In genomic region chr6:120039668-120040556, GRCm38 (mm10) we compare ENCODE assay signal across 8 mouse cellular contexts. TPM values are rescaled to one million over a fixed set of nuclear protein-coding genes. Genes with fewer than 3 reads are reported as not detected.
DNase-seq lines count a peak whose midpoint lies in the region; ATAC-seq and TF ChIP-seq lines count a peak whose summit lies in the region.

No protein-coding gene starts in this region.

- 1% methylated on average over 24 of the region's 24 CpGs for WGBS in heart, embryonic 14.5 days
- 1% methylated on average over 24 of the region's 24 CpGs for WGBS in liver, embryonic 11.5 days

- H3K4me2 ChIP-seq in heart, embryonic 14.5 days (ENCODE audit: low read length) = peak overlapping the region; percentile 87
- peak overlapping the region; percentile 99 for H3K4me2 ChIP-seq in liver, embryonic 11.5 days
- peak overlapping the region; percentile 99 for H3K4me2 ChIP-seq in myocyte (ENCODE audit: low read depth)

- peak overlapping the region; percentile 75 for H3K9ac ChIP-seq in heart, embryonic 14.5 days (ENCODE audit: low read length)
- peak overlapping the region; percentile 67 for H3K9ac ChIP-seq in liver, embryonic 11.5 days (ENCODE audit: low read depth, low read length)

- TF ChIP-seq POLR2A in brain, embryonic 14.5 days (IDR thresholded peaks at IDR 0.05; ENCODE audit: borderline replicate concordance, extremely low read depth, insufficient read depth, insufficient read length, poor library complexity, severe bottlenecking) = no peak
- peak; percentile 75 for TF ChIP-seq POLR2A in myocyte (IDR thresholded peaks at IDR 0.05; ENCODE audit: insufficient read length, low read depth)

- no peaks in the 10 kb centered on the region for H3K36me3 ChIP-seq in heart, embryonic 14.5 days (ENCODE audit: control insufficient read depth, insufficient read depth, low read length)
- no peaks in the 10 kb centered on the region for H3K36me3 ChIP-seq in liver, embryonic 11.5 days (ENCODE audit: control insufficient read depth, insufficient read depth, low read length)
- no peaks in the 10 kb centered on the region for H3K36me3 ChIP-seq in myocyte (ENCODE audit: control insufficient read depth, insufficient read depth)

- H3ac ChIP-seq in myocyte (ENCODE audit: control insufficient read depth, insufficient read length) = no peak overlapping the region

- peak; percentile 63 for TF ChIP-seq CTCF in brain, embryonic 14.5 days (IDR thresholded peaks at IDR 0.05; ENCODE audit: borderline replicate concordance, extremely low read depth, insufficient read depth, insufficient read length)

- H3K4me3 ChIP-seq in heart, embryonic 14.5 days (ENCODE audit: control insufficient read depth in 1 of 2, insufficient read depth in 1 of 2, low read depth in 1 of 2, low read length in 2 of 2) = peak overlapping the region; percentile 41 to 78
- peak overlapping the region; percentile 94 for H3K4me3 ChIP-seq in liver, embryonic 11.5 days (ENCODE audit: low read depth, low read length)
- peak overlapping the region; percentile 97 for H3K4me3 ChIP-seq in myocyte

- no peaks in the 10 kb centered on the region for H3K9me3 ChIP-seq in heart, embryonic 14.5 days (ENCODE audit: control insufficient read depth, low read length)
- H3K9me3 ChIP-seq in liver, embryonic 11.5 days (ENCODE audit: control insufficient read depth, low read length) = no peaks in the 10 kb centered on the region

- H3K27me3 ChIP-seq in heart, embryonic 14.5 days (ENCODE audit: control insufficient read depth, insufficient read depth, low read length) = no peaks in the 10 kb centered on the region
- no peaks in the 10 kb centered on the region for H3K27me3 ChIP-seq in liver, embryonic 11.5 days (replicated peaks; ENCODE audit: control insufficient read depth, insufficient read depth, low read length)
- no peaks in the 10 kb centered on the region for H3K27me3 ChIP-seq in myocyte (ENCODE audit: control insufficient read depth, insufficient read depth, insufficient read length)

- peak overlapping the region; percentile 90 to 99 for H3K27ac ChIP-seq in heart, embryonic 14.5 days (replicated peaks in 1 of 2; ENCODE audit: control insufficient read depth in 1 of 2, insufficient read depth in 1 of 2, low read depth in 2 of 2, low read length in 2 of 2)
- peak overlapping the region; percentile 94 for H3K27ac ChIP-seq in liver, embryonic 11.5 days (ENCODE audit: low read depth, low read length)

- DNase-seq in CD4-positive, CD25-positive, alpha-beta regulatory T cell, adult 2 months (ENCODE audit: low read depth, low spot score) = peak; percentile 95
- DNase-seq in brain, embryonic 14.5 days (ENCODE audit: low read depth) = peak; percentile 96
- peak; percentile 76 for DNase-seq in fibroblast of lung, adult 2 months (ENCODE audit: low read depth)
- peak; percentile 88 for DNase-seq in kidney, postnatal 10 days
- peak; percentile 74 for DNase-seq in liver, embryonic 11.5 days (ENCODE audit: low spot score)
- peak; percentile 86 to 92 for DNase-seq in spleen, postnatal 4 days (ENCODE audit: low spot score in 2 of 2)

- no peaks in the 10 kb centered on the region; a peak in 1 of 4 replicates for H3K4me1 ChIP-seq in heart, embryonic 14.5 days (ENCODE audit: control insufficient read depth in 2 of 2, insufficient read depth in 2 of 2, low read length in 2 of 2)
- H3K4me1 ChIP-seq in liver, embryonic 11.5 days (replicated peaks; ENCODE audit: control insufficient read depth, insufficient read depth, low read length) = peaks cover 8% of the 10 kb centered on the region

- 0 out of 2 replicates have a peak, but pooled peaks have one; percentile 11 for ATAC-seq in heart, embryonic 14.5 days (ENCODE audit: insufficient number of reproducible peaks, insufficient read depth, low FRiP score, low read depth)
- ATAC-seq in liver, embryonic 11.5 days (replicated peaks; ENCODE audit: low FRiP score) = peak; percentile 47

- H3K79me2 ChIP-seq in myocyte (ENCODE audit: control insufficient read depth, insufficient read depth) = peaks cover 29% of the 10 kb centered on the region

TF ChIP-seq in myocyte, 11 proteins besides CTCF, POLR2A, EP300 and RAD21:
- TF ChIP-seq TCF12 (IDR thresholded peaks at IDR 0.05; ENCODE audit: insufficient read depth, poor library complexity, severe bottlenecking) = no peak
- TF ChIP-seq MAX (IDR thresholded peaks at IDR 0.05; ENCODE audit: low read depth) = no peak
- TF ChIP-seq SRF (IDR thresholded peaks at IDR 0.05; ENCODE audit: control insufficient read depth, insufficient read length, low read depth) = no peak
- TF ChIP-seq CEBPB (IDR thresholded peaks at IDR 0.05; ENCODE audit: insufficient read depth, poor library complexity, severe bottlenecking) = no peak
- peak; percentile 68 for TF ChIP-seq POLR2AphosphoS2 (IDR thresholded peaks at IDR 0.05; ENCODE audit: insufficient read length, low read depth)
- no peak for TF ChIP-seq TCF3 (IDR thresholded peaks at IDR 0.05; ENCODE audit: insufficient read length, low read depth)
- TF ChIP-seq MYOG (IDR thresholded peaks at IDR 0.05; ENCODE audit: control insufficient read depth in 1 of 3, insufficient read depth in 1 of 3, insufficient read length in 2 of 3, low read depth in 2 of 3) = no peak
- peak in 1 of 3 experiments; percentile 8 for TF ChIP-seq MYOD1 (IDR thresholded peaks at IDR 0.05; ENCODE audit: control insufficient read depth in 1 of 3, insufficient read length in 2 of 3, low read depth in 2 of 3)
- TF ChIP-seq REST (IDR thresholded peaks at IDR 0.05; ENCODE audit: insufficient read depth, insufficient read length) = no peak
- TF ChIP-seq USF1 (IDR thresholded peaks at IDR 0.05; ENCODE audit: low read depth) = no peak
- TF ChIP-seq E2F4 (IDR thresholded peaks at IDR 0.05; ENCODE audit: insufficient read depth) = peak; percentile 68

RNA-seq across cellular contexts. Expression of gene Wnk1, which starts 1.4 kb away (rescaled TPM):
- polyA plus RNA-seq in brain, embryonic 14.5 days (2012; rRNA removed) = 113 and 135 TPM in 2 replicates
- polyA plus RNA-seq in heart, embryonic 14.5 days (2014; fragmentation: Nextera tagmentation; extraction: Ambion mirVana) = 86.0 and 94.9 TPM in 2 replicates
- polyA plus RNA-seq in liver, embryonic 11.5 days (2014; fragmentation: Nextera tagmentation; extraction: Ambion mirVana) = 46.6 and 55.2 TPM in 2 replicates
- 90.3 TPM for polyA plus RNA-seq in myocyte (2012; fragmentation: generic; extraction: Trizol)

RNA-seq across cellular contexts. Expression of gene Ninj2, which starts 53.2 kb away (rescaled TPM):
- not detected in 2 replicates for polyA plus RNA-seq in brain, embryonic 14.5 days (2012; rRNA removed)
- not detected in 2 replicates for polyA plus RNA-seq in heart, embryonic 14.5 days (2014; fragmentation: Nextera tagmentation; extraction: Ambion mirVana)
- polyA plus RNA-seq in liver, embryonic 11.5 days (2014; fragmentation: Nextera tagmentation; extraction: Ambion mirVana) = not detected in 2 replicates
- 0.05 TPM for polyA plus RNA-seq in myocyte (2012; fragmentation: generic; extraction: Trizol)

Comparison
In these comparisons a context has a peak if more than half of its experiments do, and no peak if none do; other contexts are left out.
1. Peak in every context shown above with its lines: DNase-seq, ATAC-seq, H3K4me3 ChIP-seq and H3K27ac ChIP-seq.